Mouse (Mus musculus) brain, embryonic 14.5 days (tissue): ENCODE data around the gene Als2cr12.

Experiments
- CTCF ChIP-seq: fragments of 200-500 bp; IDR thresholded peaks from 2 replicates; pipeline ENCODE4 v1.5.1; 2012; ENCODE audit warnings: inconsistent platforms, mild to moderate bottlenecking, moderate library complexity, borderline replicate concordance; ENCODE audit not compliant: insufficient read depth, insufficient read length; ENCODE audit errors: extremely low read depth
- POLR2A ChIP-seq: fragments of 200-500 bp; IDR thresholded peaks from 2 replicates; pipeline ENCODE4 v1.6.1; 2012; ENCODE audit warnings: mild to moderate bottlenecking, inconsistent platforms, borderline replicate concordance; ENCODE audit not compliant: poor library complexity, insufficient read depth, insufficient read length, severe bottlenecking; ENCODE audit errors: extremely low read depth

DNA sequence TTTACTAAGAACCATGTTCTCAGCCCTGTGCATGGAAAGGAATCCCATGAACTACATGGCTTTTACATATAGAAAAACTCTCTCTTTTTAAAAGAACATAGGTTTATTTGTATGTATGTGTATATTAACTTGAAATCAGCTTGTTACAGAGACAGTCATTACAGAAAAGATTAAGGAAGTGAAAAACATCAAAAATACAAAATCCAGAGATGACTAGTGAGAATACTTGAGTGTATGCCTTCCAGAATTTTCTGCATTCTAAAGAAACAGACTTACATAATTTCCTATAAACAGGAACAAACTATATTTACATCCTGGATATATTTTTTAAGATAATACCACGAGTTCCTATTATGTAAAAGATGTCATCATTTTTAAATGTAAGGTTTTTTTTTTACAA lies 2.1 kb downstream of the Als2cr12 start:
- TF ChIP-seq CTCF (no peak), POLR2A (no peak)
